Mouse (Mus musculus): Measurements from ENCODE around the gene Sycn.

Sycn gene

DNA sequence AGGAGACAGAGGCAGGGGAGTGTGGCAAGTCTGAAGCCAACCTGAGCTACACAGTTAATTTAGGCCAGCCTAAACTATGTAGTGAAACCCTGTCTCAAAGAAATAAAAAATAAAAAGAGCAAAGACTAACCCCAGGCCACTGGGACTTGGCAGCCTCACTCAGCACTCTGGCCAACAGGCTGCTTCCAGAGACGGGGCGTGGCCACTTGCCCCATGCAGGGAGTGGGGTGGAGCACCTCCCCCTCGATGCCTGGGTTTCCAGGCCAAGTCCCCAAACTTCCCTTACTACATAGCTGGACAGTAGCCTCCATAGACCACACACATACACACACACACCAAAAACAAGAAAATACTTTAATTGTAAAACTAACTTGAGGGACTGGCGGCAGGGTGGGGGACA lies 17.8 kb downstream of the Sycn start:
- in situ Hi-C loops (cut with MboI, MseI): no loop called here

DNA sequence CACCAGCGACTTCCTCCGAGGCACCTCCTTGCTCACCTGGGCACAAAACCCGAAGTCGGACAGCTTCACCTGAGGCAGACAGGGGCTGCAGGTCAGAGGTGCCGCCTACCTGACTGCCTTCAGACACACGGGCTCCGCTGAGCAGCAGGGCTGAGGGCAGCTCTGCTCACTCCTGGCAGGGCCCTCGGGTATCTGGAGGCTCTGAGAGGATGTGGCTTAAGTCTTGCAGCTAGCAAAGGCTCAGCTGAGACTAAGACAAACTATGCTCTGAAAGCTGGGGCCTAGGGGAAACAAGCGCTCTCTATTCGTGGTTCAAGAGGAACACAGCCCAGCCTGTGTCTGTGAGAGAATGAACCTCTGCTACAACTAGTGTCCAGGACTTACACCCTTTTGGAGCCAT lies 20.2 kb downstream of the Sycn start:
- in situ Hi-C loops (cut with MboI, MseI): no loop called here

DNA sequence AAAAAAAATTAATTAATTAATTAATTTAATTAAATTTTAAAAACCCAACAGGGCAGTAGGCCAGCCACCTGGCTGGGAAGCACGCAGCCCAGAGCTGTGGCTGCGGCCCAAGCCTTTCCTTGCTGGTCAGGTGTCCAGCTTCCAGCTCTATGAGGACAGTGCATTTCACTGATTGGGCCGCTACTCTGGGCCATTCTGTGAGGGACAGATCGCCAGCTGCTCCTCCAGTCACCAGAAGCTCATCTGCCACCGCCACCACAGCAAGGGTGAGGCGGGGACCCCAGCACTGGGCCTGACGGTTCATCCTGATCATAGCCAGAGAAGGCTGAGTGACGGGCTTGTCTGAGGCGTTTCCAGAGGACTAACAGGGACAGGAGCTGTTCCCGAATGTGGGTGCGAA lies 21.3 kb downstream of the Sycn start:
- in situ Hi-C loops (cut with MboI, MseI): no loop called here

DNA sequence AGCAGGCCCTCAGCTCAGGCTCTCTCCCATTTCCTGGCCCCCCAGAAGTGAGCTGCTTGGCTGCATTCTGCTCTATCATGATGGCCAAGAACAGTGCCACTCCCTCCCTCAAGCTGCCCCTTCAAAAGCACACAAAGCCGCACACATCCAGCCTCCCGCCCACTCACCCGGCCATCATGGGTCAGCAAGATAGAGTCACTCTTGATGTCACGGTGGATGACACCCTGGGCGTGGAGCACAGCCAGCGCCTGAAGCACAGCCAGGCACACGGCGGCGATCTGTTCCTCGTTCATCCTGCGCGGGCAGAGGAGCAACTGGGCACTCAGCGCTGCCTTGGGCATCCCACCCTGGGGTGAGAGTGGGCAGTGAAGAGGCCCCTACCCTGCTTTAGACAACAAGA lies 21.7 kb downstream of the Sycn start:
- in situ Hi-C loops (cut with MboI, MseI): no loop called here

DNA sequence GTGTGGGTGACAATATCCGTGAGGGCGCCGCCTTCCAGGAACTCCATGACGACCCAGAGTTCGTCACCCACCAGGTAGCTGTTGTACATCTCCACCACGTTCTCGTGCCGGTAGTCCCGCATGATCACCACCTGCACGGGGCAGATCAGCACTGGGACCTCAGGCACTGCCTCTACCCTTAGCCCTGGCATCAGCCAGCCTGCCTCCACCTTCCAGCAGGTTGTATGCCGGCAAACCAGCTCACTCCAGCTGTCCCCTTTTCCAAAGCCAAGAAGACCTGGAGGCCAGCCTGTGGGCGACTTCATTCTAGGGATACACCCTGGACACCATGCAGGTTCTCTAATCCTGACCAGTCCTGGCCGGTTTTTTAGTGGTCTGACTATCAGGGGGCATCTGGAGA lies 22.3 kb downstream of the Sycn start:
- in situ Hi-C loops (cut with MboI, MseI): no loop called here

DNA sequence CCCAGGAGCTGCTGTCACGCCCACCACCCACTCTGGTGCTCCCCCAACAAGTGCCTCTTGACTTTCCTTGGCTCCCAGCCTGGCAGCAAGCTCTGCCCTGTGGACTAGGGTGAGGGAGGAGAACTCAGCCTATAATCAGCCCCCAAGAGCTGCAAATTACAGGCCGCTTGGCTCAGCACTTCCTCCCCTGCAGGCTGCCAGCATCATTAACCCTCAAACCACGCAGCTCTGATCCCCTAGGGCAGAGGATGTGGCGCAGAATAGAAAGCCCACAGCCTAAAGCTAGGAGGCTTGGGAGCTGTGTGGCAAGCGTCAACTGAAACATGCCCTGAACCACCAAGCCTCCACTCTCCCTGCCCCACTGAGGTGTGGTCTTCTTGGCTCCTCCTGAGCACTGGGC lies 24.7 kb downstream of the Sycn start:
- in situ Hi-C loops (cut with MboI, MseI): loop anchor here in 1 of 2 experiments (5.0 kb wide), 1 partner anchor 37 kb away; no protein-coding TSS in a partner anchor

DNA sequence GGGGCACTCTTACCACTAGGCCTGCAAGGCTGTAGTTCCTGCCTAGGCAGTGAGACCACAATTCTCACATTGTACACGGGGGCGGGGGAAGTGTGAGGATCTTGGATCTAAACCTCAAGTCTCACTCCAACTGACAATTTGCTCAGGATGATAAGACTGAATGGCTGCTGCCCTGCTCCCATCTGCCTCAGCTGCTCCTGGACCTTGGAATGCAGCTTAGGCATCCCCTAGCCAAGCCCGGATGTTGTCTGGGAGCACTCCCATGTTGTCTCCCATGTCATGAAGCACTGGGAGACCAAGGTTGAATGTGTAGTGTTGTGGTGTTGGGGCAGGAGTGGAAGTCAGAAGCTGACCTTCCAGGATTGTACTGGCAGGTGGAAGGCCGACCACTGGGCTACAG lies 26.9 kb downstream of the Sycn start:
- in situ Hi-C loops (cut with MboI, MseI): loop anchor here in 1 of 2 experiments (5.0 kb wide), 1 partner anchor 35 kb away; no protein-coding TSS in a partner anchor

DNA sequence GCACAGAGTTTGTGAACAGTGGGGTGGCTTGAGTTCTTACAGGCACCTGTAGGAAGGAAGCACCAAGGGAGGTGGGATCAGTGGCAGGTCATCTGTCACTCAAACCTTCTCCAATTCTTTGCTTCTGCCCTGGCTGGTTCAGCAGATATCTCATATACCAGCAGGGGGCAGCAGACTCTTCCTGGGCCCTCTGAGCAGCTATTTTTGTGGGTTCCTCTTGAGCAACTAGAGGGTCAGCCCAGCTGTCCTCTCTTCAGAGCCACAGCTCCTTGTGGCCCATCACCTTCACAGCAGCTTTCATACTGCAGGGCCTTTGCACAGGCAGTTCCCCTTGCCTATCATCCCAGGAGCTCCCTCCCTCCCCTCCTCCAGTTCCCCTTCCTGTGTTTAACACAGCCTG lies 27.6 kb downstream of the Sycn start:
- in situ Hi-C loops (cut with MboI, MseI): loop anchor here in 1 of 2 experiments (5.0 kb wide), 1 partner anchor 34 kb away; no protein-coding TSS in a partner anchor

DNA sequence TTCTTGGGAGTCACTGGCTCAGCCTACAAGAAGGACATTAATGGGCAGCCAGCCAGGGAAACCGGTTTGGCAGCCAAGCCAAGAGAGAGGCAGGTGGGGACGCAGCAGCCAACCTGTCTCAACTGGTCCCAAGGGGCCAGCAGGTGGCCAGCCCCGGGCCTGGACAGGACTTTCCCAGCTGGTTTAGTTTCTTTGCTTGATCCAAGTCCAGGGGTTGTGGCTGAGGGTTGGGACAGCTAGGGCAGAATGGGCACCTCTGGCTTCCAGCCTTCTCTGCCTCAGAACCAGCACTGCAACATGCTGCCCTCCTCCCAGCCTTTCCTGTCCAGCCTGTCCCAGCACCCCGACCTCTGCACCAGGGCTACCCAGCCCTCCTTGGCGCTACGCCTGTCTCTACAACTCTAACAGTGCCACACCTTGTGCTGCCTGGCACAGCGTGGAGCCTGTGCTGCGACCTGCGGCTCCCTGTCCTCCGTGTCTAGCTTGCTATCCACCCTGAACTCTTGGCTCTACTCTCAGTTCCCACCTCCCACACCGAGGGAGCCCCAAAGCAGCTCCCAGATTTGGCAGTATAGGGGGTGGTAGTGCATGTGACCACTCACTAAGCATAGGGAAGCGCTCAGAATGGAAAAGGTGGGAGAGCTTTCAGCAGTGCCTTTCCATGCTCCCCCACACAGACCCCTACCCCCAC lies 29.8 kb downstream of the Sycn start:
- in situ Hi-C loops (cut with MboI, MseI): no loop called here

DNA sequence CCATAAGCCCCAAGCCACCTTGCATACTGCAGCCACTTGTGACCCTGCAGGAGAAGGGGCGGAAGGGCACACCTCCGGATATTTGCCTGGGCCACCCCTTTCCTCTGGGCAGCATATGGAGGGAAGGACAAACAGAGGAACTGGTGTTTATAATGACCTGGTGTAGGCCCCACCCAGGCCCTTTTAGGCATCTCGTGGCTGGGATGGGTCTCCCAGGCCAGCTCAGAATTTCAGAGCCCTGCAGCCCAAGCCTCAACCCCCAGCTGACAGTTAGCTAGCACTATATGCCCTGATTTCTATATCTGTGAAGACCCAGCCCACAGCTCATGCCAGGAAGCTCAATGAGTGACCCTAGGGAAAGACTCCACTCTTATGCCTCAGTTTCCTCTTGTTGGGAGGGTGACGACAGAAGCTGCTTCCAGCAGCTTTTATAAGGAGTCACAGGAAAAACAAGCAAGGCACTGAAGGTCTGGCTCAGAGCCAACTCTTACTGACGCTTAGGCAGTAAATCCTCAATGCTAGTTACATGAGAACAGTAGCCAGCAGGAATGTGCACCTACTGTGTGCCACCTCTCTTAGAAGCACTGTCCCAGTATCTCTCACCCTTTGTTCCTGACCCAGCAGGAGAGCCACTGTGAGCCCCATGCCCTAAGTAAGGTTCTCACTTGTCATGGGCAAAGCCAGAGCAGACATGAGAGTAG lies 30.4 kb downstream of the Sycn start:
- in situ Hi-C loops (cut with MboI, MseI): no loop called here

DNA sequence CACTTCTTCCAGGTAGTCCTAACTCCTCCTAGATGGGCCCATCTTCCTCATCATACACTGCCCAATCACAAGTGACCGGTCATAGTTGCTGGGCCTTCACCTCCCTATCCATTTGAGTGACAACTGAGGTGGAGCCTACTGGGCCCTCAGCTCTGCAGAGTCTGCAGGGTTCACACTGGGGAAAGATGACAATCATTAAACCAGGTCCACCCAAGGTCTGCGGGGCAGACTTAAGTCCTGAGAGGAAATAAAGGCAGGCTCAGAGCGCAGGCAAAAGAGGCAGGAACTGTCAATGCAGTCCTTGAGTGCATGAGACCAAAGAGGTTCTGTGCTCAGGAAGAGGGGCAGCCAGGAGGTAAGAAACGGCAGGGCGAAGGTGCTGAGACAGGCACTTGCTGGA lies 32.0 kb downstream of the Sycn start:
- in situ Hi-C loops (cut with MboI, MseI): no loop called here

DNA sequence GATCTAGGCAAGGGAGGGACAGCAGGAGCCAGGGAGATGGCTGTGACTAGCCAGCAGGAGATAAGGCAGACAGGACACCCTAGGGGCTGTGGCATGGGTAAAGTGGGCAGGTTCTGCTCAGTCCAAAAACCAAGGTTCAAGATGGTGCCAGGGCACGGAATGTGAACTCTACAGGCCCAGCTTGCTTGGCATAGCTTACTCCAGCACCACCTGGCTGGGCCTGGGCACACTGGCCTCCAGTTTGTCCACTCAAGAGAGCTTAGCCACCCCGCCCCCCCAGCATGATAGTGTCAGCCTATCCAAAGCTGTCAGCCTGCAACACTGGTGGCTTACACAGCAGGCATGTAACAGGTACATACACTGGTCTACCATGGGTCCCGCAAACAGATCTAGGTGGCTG lies 32.6 kb downstream of the Sycn start:
- in situ Hi-C loops (cut with MboI, MseI): no loop called here

DNA sequence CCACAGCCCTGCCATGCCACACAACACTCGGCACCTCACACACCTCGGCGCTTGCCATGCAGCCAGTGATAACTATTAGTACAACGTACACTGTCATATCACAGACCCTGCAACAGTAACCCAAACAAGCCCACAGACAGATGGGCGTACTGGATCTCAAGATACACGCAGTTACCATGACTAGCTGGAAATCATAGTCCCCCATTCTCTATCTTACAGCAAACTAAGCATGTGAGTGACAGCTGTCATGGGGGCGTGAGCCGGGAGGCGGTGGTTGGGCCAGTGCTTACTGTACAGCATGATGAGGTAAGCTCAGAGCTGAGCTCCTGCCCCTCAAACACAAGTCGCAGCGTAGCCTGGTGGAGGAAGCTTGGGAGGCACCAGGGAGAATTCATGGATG lies 34.9 kb downstream of the Sycn start:
- in situ Hi-C loops (cut with MboI, MseI): no loop called here

DNA sequence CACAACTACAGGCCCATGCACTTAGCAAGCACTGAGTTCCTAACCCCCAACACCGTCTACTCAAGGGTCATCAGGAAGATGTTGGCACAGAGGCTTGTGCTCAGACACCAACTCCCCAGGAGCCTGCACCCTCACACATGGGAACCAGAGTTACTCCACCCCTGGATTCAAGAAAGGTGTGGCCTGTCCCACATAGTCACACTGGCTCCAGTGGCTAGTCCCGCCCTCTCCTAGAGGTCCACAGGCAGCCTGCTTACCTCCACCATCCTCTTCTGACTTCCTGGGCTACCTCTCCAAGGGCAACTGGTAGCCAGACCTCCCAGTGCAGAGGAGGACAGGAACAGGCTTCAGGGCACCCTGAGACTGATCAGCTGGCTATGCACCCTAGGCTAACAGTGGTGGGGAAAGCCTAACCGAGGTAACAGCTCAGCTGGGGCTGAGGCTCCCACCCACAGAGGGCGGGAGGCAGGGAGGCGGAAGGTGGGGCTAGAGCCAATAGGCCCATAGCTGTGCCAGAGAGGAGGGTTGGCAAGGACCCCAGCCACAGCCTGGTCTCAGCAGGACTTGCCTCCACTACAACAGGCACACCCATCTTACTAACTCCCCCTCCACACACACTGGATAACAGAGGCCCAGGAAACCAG lies 35.7 kb downstream of the Sycn start:
- in situ Hi-C loops (cut with MboI, MseI): no loop called here

DNA sequence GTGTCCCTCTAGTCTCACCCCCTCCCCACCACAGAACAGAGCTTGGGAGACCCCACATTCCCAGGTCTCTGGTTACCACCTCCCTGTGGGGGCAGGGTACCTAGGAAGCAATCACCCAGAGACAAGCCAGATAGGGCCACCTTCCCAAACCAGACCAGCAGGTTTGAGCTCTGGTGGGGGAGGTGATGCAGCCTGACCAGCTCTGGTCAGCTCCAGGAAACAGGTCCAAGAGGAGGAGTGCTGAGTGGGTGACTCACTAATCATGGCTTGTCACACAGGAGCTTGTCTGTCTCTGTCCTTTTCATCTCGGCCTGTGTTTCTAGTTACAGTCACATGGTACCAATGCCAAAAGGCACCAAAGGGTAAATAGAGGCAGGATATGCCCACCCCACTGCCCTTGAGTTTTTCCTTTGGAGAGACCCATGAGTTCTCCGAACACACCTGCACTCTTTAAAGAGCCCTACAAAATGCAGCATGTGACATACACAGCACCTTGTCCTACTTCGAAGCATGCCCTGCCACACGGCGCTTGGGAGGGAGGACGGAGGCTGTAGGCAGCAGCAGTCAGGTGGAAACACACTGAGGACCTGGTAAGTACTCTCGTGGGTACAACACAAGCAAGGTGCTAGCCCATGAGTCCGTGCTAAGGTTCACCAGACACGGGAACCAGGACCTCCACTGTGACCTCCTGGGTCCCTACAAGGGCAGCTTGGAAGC lies 37.3 kb downstream of the Sycn start:
- in situ Hi-C loops (cut with MboI, MseI): no loop called here

DNA sequence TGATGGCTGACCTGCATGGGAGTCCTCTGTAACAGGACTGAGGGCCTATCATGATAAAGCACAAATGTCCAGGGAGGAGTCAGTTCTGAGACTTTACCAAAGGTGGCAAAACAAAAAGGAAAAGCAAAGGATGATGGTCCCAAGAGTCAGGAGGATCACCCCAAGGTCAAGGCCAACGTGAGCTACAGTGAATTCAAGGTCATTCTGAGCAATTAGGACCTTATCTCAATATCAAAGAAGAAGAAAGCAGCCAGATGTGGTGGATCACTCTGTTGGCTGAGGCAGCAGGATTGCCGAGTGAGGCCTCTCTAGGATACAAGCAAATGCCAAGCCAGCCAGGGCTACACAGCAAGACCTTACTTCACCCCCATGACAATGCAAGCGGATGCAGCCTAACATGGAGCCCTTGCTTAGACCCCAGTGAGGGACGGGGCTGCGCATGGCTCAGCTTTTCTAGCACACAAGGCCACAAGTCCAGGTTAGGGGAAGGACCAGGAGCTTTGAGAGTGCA lies 37.9 kb downstream of the Sycn start:
- in situ Hi-C loops (cut with MboI, MseI): no loop called here

DNA sequence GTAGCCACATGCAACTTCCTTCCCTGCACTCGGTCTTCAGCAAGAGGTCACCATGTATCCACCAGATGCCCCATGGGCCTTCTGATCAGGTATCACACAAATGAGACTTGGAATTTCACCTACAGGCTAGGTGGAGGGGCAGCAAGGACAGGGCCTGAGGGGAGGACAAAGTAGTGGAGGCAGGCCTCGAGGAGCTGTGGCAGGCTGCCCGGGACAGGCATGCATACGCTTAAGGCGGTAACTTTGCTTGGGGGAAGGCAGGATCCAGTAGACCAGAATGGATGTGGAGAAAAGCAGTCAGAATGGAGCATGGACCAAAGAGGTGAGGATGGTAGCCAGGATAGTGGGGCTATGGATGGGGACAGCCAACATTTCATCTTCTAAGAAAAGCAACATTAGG lies 39.1 kb downstream of the Sycn start:
- in situ Hi-C loops (cut with MboI, MseI): no loop called here

DNA sequence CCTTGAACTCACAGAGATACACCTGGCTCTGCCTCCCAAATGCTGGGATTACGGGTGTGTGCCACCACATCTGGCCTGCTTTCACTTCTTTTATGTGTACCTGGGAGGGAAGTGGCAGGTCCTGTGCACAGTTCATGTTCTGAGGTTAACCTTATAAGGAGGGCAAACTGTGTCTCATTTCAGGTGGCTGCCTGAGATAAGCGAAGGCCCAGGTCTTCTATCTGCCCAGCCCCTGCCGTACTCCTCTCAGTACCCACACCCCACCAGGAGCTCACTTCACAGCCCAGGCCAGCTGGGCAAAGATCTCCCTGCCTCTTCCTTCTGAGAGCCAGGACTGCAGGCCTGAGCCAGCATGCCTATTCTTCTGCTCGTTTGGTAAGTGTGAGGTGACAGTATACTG lies 41.0 kb downstream of the Sycn start:
- in situ Hi-C loops (cut with MboI, MseI): no loop called here

DNA sequence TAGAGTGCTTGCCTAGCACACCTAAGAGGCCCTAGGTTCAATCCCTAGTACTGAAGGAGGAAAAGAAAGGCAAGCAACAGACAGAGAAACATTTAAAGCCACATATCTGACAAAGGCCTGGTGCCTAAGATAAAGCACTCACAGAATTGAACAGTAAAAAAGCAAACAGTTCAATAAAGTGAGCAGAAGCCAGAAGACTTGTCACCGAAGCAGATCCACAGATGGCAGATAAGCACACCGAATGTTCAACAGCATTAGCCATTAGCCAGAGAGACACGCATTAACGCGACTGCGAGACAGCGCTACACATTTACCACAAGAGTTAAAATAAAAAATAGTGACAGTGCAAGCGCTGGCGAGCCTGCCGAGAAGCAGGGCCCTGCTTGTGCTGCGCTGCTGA lies 42.2 kb downstream of the Sycn start:
- in situ Hi-C loops (cut with MboI, MseI): no loop called here

DNA sequence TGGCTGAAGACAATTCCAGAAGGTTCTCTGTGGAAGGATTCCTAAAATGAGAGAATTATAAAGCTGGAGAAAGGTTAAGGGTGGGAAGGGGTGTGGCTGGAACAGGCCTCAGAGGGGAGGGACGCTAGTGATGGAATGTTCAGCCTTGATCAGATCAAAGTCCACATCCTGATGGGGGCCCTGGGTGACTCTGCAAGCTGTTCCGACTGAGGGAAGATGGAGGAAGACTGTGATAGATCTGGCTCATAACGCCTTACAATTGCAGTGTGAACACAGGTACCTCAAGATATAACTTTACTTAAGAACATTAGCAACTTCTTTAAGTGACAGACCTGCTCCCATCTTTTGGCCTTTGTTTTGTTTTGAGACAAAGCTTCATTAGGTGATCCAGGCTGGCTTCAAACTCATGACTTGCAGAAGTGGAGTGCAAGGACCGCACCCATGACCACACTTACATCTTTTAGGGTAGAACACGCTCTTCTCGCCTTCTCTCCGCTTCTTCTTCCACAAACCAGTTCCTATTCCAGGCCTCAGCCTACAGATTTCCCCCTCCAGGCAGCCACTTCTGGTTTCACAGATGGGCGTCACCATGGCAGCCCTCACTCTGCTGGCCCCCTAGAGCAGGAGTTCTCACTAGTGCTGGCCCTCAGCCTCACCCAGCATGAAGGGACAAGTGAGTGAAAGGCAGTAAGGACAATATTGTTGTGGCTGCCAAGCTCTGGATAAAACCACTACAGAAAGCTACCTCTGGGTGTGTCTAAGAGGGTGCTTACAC lies 43.1 kb downstream of the Sycn start:
- in situ Hi-C loops (cut with MboI, MseI): no loop called here

DNA sequence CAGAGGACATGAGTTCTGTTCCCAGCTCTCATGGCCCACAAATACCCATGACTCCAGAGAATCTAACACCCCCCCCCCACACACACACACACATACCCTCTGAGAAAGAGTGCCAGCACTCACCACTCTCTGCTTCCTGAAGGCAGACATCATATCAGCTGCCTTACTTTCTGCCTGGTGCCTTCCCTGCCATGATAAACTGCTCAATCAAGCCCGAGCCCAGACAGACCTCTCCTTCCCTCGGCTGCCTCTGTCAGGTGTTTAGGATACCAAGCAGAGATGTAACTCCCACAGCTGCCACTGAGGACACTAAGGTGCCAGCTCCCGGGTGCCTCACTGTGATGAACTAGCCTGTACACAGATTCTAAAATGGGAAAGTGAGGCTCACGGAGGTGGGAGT lies 43.8 kb downstream of the Sycn start:
- in situ Hi-C loops (cut with MboI, MseI): no loop called here
